Mouse (Mus musculus) liver, adult 10 weeks (tissue): ENCODE measurements around the gene Gm43552. TPM values are rescaled to one million over a fixed set of nuclear protein-coding genes. Genes with fewer than 3 reads are reported as not detected.

Source experiments
- polyA plus RNA-seq: library from polyadenylated mRNA; stranded (reverse); fragments of 350-450 nt; fragmentation: Illumina TruSeq; extraction: RNeasy Lipid Tissue Mini Kit (QIAGEN cat#74804); gene quantifications from one replicate; pipeline ENCODE4 v1.2.3, GENCODE M21; 2014; ENCODE audit warnings: low read depth, low replicate concordance

Gm43552 gene
- not detected for polyA plus RNA-seq

GRCm38 (mm10) chr5:65492716-65493531, at the start of gene Gm43552:
Gene Gm43552, minus strand, starts transcription at chr5:65492833.

GRCm38 (mm10) chr5:65536751-65537419, 44.3 kb upstream of the Gm43552 start, which contains the start of the genes Smim14 and Ube2k:
Gene Smim14, minus strand, starts transcription at chr5:65537184.
Gene Ube2k, plus strand, starts transcription at chr5:65537233.

GRCm38 (mm10) chr5:65435806-65436561, 56.6 kb downstream of the Gm43552 start, which contains the start of gene Ugdh:
Gene Ugdh, minus strand, starts transcription at chr5:65435949.

GRCm38 (mm10) chr5:65390648-65391644, 101.7 kb downstream of the Gm43552 start, which contains the start of the genes Rpl9 and Lias:
Gene Rpl9, minus strand, starts transcription at chr5:65391444.
Gene Lias, plus strand, starts transcription at chr5:65391497.

Other genes starting within 250 kb of the Gm43552 start
- 9.8 TPM for gene Rfc1, start 157.2 kb downstream of the Gm43552 start, polyA plus RNA-seq
- 15.2 TPM for gene Klb, start 144.5 kb downstream of the Gm43552 start, polyA plus RNA-seq
- 270 TPM for gene Rpl9, start 101.4 kb downstream of the Gm43552 start, polyA plus RNA-seq
- 57.4 TPM for gene Lias, start 101.3 kb downstream of the Gm43552 start, polyA plus RNA-seq
- 256 TPM for gene Ugdh, start 56.9 kb downstream of the Gm43552 start, polyA plus RNA-seq
- gene Smim14, start 44.4 kb upstream of the Gm43552 start, polyA plus RNA-seq, result 101 TPM
- gene Ube2k, start 44.4 kb upstream of the Gm43552 start, polyA plus RNA-seq, result 75.0 TPM
- gene Pds5a, start 205.4 kb upstream of the Gm43552 start, polyA plus RNA-seq, result 75.4 TPM